Mouse (Mus musculus) heart, embryonic 16.5 days (tissue): ENCODE measurements around the gene Pappa. TPM values are rescaled to one million over a fixed set of nuclear protein-coding genes. Genes with fewer than 3 reads are reported as not detected.

Source experiments
- ATAC-seq: fragments of 200-750 bp; cut with Nextera tagmentation; replicated peaks from 2 replicates; pipeline ENCODE4 v1.8.0; 2017; ENCODE audit warnings: moderate number of reproducible peaks; ENCODE audit not compliant: insufficient read depth, low FRiP score; ENCODE audit errors: extremely low read depth
- H3K27ac ChIP-seq: fragments of 300-500 bp; sonication (generic); 2 replicates; pipeline ENCODE4 v1.5.1; 2014; ENCODE audit warnings: mild to moderate bottlenecking, low read length, control low read depth, moderate library complexity
- H3K27me3 ChIP-seq: fragments of 300-500 bp; sonication (generic); 2 replicates; pipeline ENCODE4 v1.6.1; 2014; ENCODE audit warnings: low read length, mixed read lengths; ENCODE audit not compliant: control insufficient read depth, insufficient read depth
- H3K36me3 ChIP-seq: fragments of 300-500 bp; sonication (generic); 2 replicates; pipeline ENCODE4 v1.6.1; 2014; ENCODE audit not compliant: control insufficient read depth, insufficient read depth
- H3K4me1 ChIP-seq: fragments of 300-500 bp; sonication (generic); 2 replicates; pipeline ENCODE4 v1.6.1; 2014; ENCODE audit warnings: low read length, mixed read lengths; ENCODE audit not compliant: control insufficient read depth, insufficient read depth
- H3K4me2 ChIP-seq: fragments of 300-500 bp; sonication (generic); 2 replicates; pipeline ENCODE4 v1.6.1; 2014; ENCODE audit warnings: low read depth, mild to moderate bottlenecking, control low read depth, low read length
- H3K4me3 ChIP-seq: fragments of 300-500 bp; sonication (generic); 2 replicates; pipeline ENCODE4 v1.5.1; 2014; ENCODE audit warnings: mild to moderate bottlenecking, control low read depth, low read length
- H3K9ac ChIP-seq: fragments of 300-500 bp; sonication (generic); 2 replicates; pipeline ENCODE4 v1.6.1; 2014; ENCODE audit warnings: low read length, control low read depth
- H3K9me3 ChIP-seq: fragments of 300-500 bp; sonication (generic); replicated peaks from 2 replicates; pipeline ENCODE4 v1.6.1; 2016; ENCODE audit warnings: low read length; ENCODE audit not compliant: control insufficient read depth
- WGBS: fragments of 180-500 bp; shearing (Covaris S2); extraction: QIAGEN DNeasy Blood & Tissue Kit; methylation state at CpG from one replicate; pipeline ENCODE4 v1.1.7; 2014; 5-methylcytosine and 5-hydroxymethylcytosine counted together
- polyA plus RNA-seq: library from polyadenylated mRNA; unstranded; fragments of >200 nt; fragmentation: Nextera tagmentation; extraction: Ambion mirVana; gene quantifications from 2 replicates; pipeline ENCODE4 v1.2.1, GENCODE M21; 2015

Gene Pappa
- 0.35 and 0.37 TPM in 2 replicates for polyA plus RNA-seq

GRCm38 (mm10) chr4:65123741-65124224, at the start of gene Pappa:
Gene Pappa (plus strand): TSS chr4:65124174.
- Histone ChIP-seq H3K27ac (no peak within 1 kb of the TSS), H3K4me3 (peak within 1 kb of the TSS; percentile 59)
- ATAC-seq: no peak

GRCm38 (mm10) chr4:65077906-65078615, 45.9 kb upstream of the Pappa start:
- H3K27ac ChIP-seq: no peak overlapping the region
- no peak overlapping the region for H3K4me3 ChIP-seq
- no peaks in the 10 kb centered on the region for H3K36me3 ChIP-seq
- no peak overlapping the region for H3K4me2 ChIP-seq
- H3K27me3 ChIP-seq: no peaks in the 10 kb centered on the region
- H3K9me3 ChIP-seq: no peaks in the 10 kb centered on the region
- 73% methylated on average over 6 of the region's 6 CpGs for WGBS
- no peak for ATAC-seq
- H3K9ac ChIP-seq: no peak overlapping the region
- H3K4me1 ChIP-seq: no peaks in the 10 kb centered on the region

More at GRCm38 (mm10) chr4:65123741-65124224, at the start of gene Pappa:
- Histone ChIP-seq H3K4me1 (peaks cover 11% of the 10 kb centered on the region), H3K9me3 (no peaks in the 10 kb centered on the region), H3K27me3 (peaks cover 10% of the 10 kb centered on the region), H3K9ac (peak within 1 kb of the TSS; percentile 76), H3K4me2 (peak within 1 kb of the TSS; percentile 88), H3K36me3 (no peaks in the 10 kb centered on the region)
- under 1% methylated on average over 15 of the region's 16 CpGs for WGBS

- Histone ChIP-seq H3K4me1 (no peaks in the 10 kb centered on the region), H3K36me3 (no peaks in the 10 kb centered on the region), H3K4me3 (no peak overlapping the region), H3K27me3 (no peaks in the 10 kb centered on the region), H3K27ac (no peak overlapping the region), H3K9ac (no peak overlapping the region), H3K9me3 (no peaks in the 10 kb centered on the region), H3K4me2 (no peak overlapping the region)
- WGBS: 86% methylated on average over 1 of the region's 1 CpGs
- ATAC-seq: no peak
Observed at GRCm38 (mm10) chr4:65086864-65087263, 37.1 kb upstream of the Pappa start.

GRCm38 (mm10) chr4:65087592-65087991, 36.4 kb upstream of the Pappa start:
- H3K9me3 ChIP-seq: no peaks in the 10 kb centered on the region
- no peak overlapping the region for H3K27ac ChIP-seq
- no peaks in the 10 kb centered on the region for H3K4me1 ChIP-seq
- no peaks in the 10 kb centered on the region for H3K27me3 ChIP-seq
- H3K9ac ChIP-seq: no peak overlapping the region
- no peak for ATAC-seq
- no peak overlapping the region for H3K4me3 ChIP-seq
- no peak overlapping the region for H3K4me2 ChIP-seq
- 82% methylated on average over 5 of the region's 5 CpGs for WGBS
- no peaks in the 10 kb centered on the region for H3K36me3 ChIP-seq

- H3K36me3 ChIP-seq: no peaks in the 10 kb centered on the region
- no peak overlapping the region for H3K4me3 ChIP-seq
- H3K27me3 ChIP-seq: no peaks in the 10 kb centered on the region
- WGBS: 13% methylated on average over 1 of the region's 1 CpGs
- H3K27ac ChIP-seq: no peak overlapping the region
- no peaks in the 10 kb centered on the region for H3K4me1 ChIP-seq
- H3K9me3 ChIP-seq: no peaks in the 10 kb centered on the region
- no peak overlapping the region for H3K9ac ChIP-seq
- no peak overlapping the region for H3K4me2 ChIP-seq
- no peak for ATAC-seq
Observed at GRCm38 (mm10) chr4:65092191-65092590, 31.8 kb upstream of the Pappa start.

- Histone ChIP-seq H3K4me1 (peaks cover 7% of the 10 kb centered on the region), H3K27me3 (peaks cover 10% of the 10 kb centered on the region), H3K9me3 (no peaks in the 10 kb centered on the region), H3K9ac (no peak overlapping the region), H3K27ac (no peak overlapping the region), H3K4me2 (no peak overlapping the region), H3K4me3 (no peak overlapping the region), H3K36me3 (no peaks in the 10 kb centered on the region)
- WGBS: 44% methylated on average over 1 of the region's 1 CpGs
- ATAC-seq: no peak
Observed at GRCm38 (mm10) chr4:65120329-65120728, 3.6 kb upstream of the Pappa start.

GRCm38 (mm10) chr4:65122841-65123240, 1.1 kb upstream of the Pappa start:
- peaks cover 10% of the 10 kb centered on the region for H3K27me3 ChIP-seq
- H3K4me1 ChIP-seq: peaks cover 11% of the 10 kb centered on the region
- no peak overlapping the region for H3K27ac ChIP-seq
- H3K4me3 ChIP-seq: no peak overlapping the region
- no peak overlapping the region for H3K9ac ChIP-seq
- H3K36me3 ChIP-seq: no peaks in the 10 kb centered on the region
- 0% methylated on average over 2 of the region's 2 CpGs for WGBS
- H3K9me3 ChIP-seq: no peaks in the 10 kb centered on the region
- no peak for ATAC-seq
- peak overlapping the region; percentile 88; the same call in 1 of the 2 replicates for H3K4me2 ChIP-seq

GRCm38 (mm10) chr4:65124369-65125151, 586 bp downstream of the Pappa start:
- Histone ChIP-seq H3K27me3 (peaks cover 10% of the 10 kb centered on the region), H3K4me3 (peak overlapping the region; percentile 59), H3K9ac (peak overlapping the region; percentile 76), H3K36me3 (no peaks in the 10 kb centered on the region), H3K9me3 (no peaks in the 10 kb centered on the region), H3K27ac (no peak overlapping the region), H3K4me1 (peaks cover 11% of the 10 kb centered on the region), H3K4me2 (peak overlapping the region; percentile 88)
- ATAC-seq: 0 out of 2 replicates have a peak, but pooled peaks have one; percentile 30
- WGBS: 2% methylated on average over 61 of the region's 80 CpGs
